Mouse (Mus musculus): Measurements from ENCODE around the gene Olfr799. TPM values are rescaled to one million over a fixed set of nuclear protein-coding genes. Genes with fewer than 3 reads are reported as not detected.

Gene Olfr799
- polyA plus RNA-seq (2015; fragmentation: Nextera tagmentation; extraction: Ambion mirVana): not detected in 2 replicates

DNA sequence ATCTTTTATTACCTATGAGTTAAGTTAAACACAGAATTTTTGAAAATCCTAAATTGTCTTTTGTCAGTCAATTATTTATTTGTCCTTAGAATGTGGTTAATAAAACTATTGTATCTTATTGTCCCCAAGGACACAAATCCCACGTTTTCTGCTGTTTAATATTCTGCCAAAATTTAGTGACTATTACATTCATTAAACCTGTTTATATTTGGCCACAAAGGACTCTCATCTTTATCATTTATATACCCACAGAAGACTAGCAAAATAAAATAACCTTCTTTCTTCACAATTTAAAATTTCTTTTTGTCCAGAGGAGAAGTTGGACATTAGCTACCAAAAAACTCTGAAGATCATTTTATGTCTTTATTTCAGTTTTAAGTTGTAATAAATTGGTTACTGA is at the start of gene Olfr799:
Gene Olfr799, plus strand, starts transcription at position 301 of the 400 bp plus-strand sequence.

DNA sequence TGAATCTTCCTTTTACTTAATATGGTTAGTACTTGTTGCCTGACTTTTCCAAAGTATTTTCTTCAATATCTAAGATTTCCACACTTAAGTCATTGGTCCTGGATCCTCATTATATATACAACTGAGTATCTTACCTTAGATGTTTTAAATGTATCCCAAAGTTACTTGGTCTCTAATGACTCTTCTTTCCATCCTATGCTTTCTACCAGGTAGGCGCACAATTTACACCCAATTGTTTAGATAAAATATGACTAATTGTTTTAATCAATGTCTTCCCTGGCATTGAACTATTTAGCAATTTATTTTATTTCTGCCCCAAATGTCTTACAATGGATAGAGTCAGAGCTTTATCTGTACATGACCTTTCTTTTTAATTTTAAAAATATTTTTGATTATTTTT is 24.8 kb upstream of the Olfr799 start, which contains the start of gene Olfr796:
Gene Olfr796, minus strand, starts transcription at position 101 of the 400 bp plus-strand sequence.

DNA sequence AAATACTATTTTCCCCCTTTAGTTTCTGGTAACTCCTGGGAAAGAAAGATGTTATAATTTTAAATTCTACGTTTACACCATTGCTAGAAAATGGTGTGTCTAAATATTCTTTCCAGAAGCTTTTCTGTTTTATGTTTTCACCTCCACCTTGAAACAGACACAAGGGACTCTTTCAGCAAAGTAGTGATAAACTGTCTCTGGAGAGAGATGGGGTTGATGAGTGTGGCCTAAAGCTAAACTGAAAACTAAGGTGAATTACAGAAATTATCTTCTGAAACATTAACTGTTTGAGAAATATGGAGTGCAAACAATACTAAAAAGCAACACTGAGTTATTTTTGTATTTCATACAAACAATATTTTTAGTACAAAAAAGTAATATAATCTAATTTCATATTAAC is 9.4 kb upstream of the Olfr799 start, which contains the start of gene Olfr798:
Gene Olfr798, minus strand, starts transcription at position 101 of the 400 bp plus-strand sequence.

DNA sequence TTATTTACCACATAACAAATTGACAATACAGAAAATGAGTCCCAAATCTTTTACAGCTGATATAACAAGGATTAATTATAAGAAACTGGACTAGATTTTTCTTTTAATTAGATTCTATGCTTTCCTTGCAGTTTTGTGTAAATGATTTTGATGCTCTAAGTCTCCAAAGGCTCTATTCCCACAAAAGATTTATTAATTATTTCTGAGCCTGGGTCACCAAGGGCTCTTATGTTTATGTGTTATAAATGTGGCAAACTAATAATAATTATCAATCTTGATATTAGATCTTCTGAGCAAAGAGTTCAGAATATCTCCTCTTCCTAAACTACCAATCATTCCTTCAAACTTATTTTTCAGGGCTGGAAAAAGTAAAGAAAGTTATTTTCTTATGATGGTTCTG is 20.1 kb downstream of the Olfr799 start, which contains the start of gene Olfr800:
Gene Olfr800, plus strand, starts transcription at position 301 of the 400 bp plus-strand sequence.

GRCm38 (mm10) chr10:129673765-129674164 is 36.5 kb downstream of the Olfr799 start, which contains the start of gene Olfr801:
Gene Olfr801, minus strand, starts transcription at chr10:129673865.

GRCm38 (mm10) chr10:129688069-129688468 is 50.8 kb downstream of the Olfr799 start, which contains the start of gene Olfr802:
Gene Olfr802, minus strand, starts transcription at chr10:129688169.

DNA sequence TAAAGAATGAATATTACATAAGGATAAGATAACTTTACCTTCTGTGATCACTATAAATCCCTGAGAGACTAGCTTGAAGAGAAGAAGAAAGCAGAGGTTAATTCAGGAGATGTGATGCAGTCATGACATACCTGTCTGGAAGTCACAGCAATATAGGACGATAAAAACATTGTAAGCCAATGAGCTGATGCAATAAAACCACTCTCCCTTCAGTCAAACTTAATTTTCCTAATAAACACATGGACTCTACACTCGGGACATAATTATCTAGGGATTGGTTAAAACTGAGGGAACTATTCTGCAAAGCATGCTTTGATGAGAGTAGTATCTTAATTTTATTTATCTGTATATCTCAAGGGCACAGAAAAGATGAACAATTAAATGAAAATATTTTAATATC is 56.9 kb downstream of the Olfr799 start, which contains the start of gene Olfr803:
Gene Olfr803, minus strand, starts transcription at position 101 of the 400 bp plus-strand sequence.

Other genes with a start within 250 kb of the Olfr799 start
- gene Olfr785, start 232.1 kb upstream of the Olfr799 start, polyA plus RNA-seq (2015; fragmentation: Nextera tagmentation; extraction: Ambion mirVana): not detected in 2 replicates
- gene Olfr786, start 210.2 kb upstream of the Olfr799 start, polyA plus RNA-seq (2015; fragmentation: Nextera tagmentation; extraction: Ambion mirVana): not detected in 2 replicates
- gene Olfr787, start 175.6 kb upstream of the Olfr799 start, polyA plus RNA-seq (2015; fragmentation: Nextera tagmentation; extraction: Ambion mirVana): not detected in 2 replicates
- not detected in 2 replicates for gene Olfr788, start 166.5 kb upstream of the Olfr799 start, polyA plus RNA-seq (2015; fragmentation: Nextera tagmentation; extraction: Ambion mirVana)
- not detected in 2 replicates for gene Olfr789, start 152.7 kb upstream of the Olfr799 start, polyA plus RNA-seq (2015; fragmentation: Nextera tagmentation; extraction: Ambion mirVana)
- gene Olfr790, start 139.0 kb upstream of the Olfr799 start, polyA plus RNA-seq (2015; fragmentation: Nextera tagmentation; extraction: Ambion mirVana): not detected in 2 replicates
- not detected in 2 replicates for gene Olfr791, start 115.7 kb upstream of the Olfr799 start, polyA plus RNA-seq (2015; fragmentation: Nextera tagmentation; extraction: Ambion mirVana)
- gene Olfr792, start 98.3 kb upstream of the Olfr799 start, polyA plus RNA-seq (2015; fragmentation: Nextera tagmentation; extraction: Ambion mirVana): not detected in 2 replicates
- gene Olfr794, start 69.8 kb upstream of the Olfr799 start, polyA plus RNA-seq (2015; fragmentation: Nextera tagmentation; extraction: Ambion mirVana): not detected in 2 replicates
- not detected in 2 replicates for gene Olfr796, start 24.9 kb upstream of the Olfr799 start, polyA plus RNA-seq (2015; fragmentation: Nextera tagmentation; extraction: Ambion mirVana)
- not detected in 2 replicates for gene Olfr798, start 9.6 kb upstream of the Olfr799 start, polyA plus RNA-seq (2015; fragmentation: Nextera tagmentation; extraction: Ambion mirVana)
- gene Olfr800, start 20.2 kb downstream of the Olfr799 start, polyA plus RNA-seq (2015; fragmentation: Nextera tagmentation; extraction: Ambion mirVana): not detected in 2 replicates
- gene Olfr801, start 36.4 kb downstream of the Olfr799 start, polyA plus RNA-seq (2015; fragmentation: Nextera tagmentation; extraction: Ambion mirVana): not detected in 2 replicates
- 0.02 TPM in 1 of 2 replicates, not detected in the other for gene Olfr802, start 50.7 kb downstream of the Olfr799 start, polyA plus RNA-seq (2015; fragmentation: Nextera tagmentation; extraction: Ambion mirVana)
- not detected in 2 replicates for gene Olfr803, start 56.8 kb downstream of the Olfr799 start, polyA plus RNA-seq (2015; fragmentation: Nextera tagmentation; extraction: Ambion mirVana)
- gene Olfr804, start 65.7 kb downstream of the Olfr799 start, polyA plus RNA-seq (2015; fragmentation: Nextera tagmentation; extraction: Ambion mirVana): not detected in 2 replicates
- not detected in 2 replicates for gene Olfr805, start 91.9 kb downstream of the Olfr799 start, polyA plus RNA-seq (2015; fragmentation: Nextera tagmentation; extraction: Ambion mirVana)
- not detected in 2 replicates for gene Olfr806, start 104.4 kb downstream of the Olfr799 start, polyA plus RNA-seq (2015; fragmentation: Nextera tagmentation; extraction: Ambion mirVana)
- not detected in 2 replicates for gene Olfr807, start 120.3 kb downstream of the Olfr799 start, polyA plus RNA-seq (2015; fragmentation: Nextera tagmentation; extraction: Ambion mirVana)
- not detected in 2 replicates for gene Olfr808, start 128.0 kb downstream of the Olfr799 start, polyA plus RNA-seq (2015; fragmentation: Nextera tagmentation; extraction: Ambion mirVana)
- not detected in 2 replicates for gene Olfr809, start 137.2 kb downstream of the Olfr799 start, polyA plus RNA-seq (2015; fragmentation: Nextera tagmentation; extraction: Ambion mirVana)
- gene Olfr810, start 157.4 kb downstream of the Olfr799 start, polyA plus RNA-seq (2015; fragmentation: Nextera tagmentation; extraction: Ambion mirVana): not detected in 2 replicates
- gene Olfr811, start 166.9 kb downstream of the Olfr799 start, polyA plus RNA-seq (2015; fragmentation: Nextera tagmentation; extraction: Ambion mirVana): not detected in 2 replicates
- gene Olfr812, start 208.6 kb downstream of the Olfr799 start, polyA plus RNA-seq (2015; fragmentation: Nextera tagmentation; extraction: Ambion mirVana): not detected in 2 replicates
- gene Olfr813, start 217.9 kb downstream of the Olfr799 start, polyA plus RNA-seq (2015; fragmentation: Nextera tagmentation; extraction: Ambion mirVana): not detected in 2 replicates
- gene Olfr814, start 242.4 kb downstream of the Olfr799 start, polyA plus RNA-seq (2015; fragmentation: Nextera tagmentation; extraction: Ambion mirVana): not detected in 2 replicates